Mouse (Mus musculus): ENCODE results near the gene Nkrf. TPM values are rescaled to one million over a fixed set of nuclear protein-coding genes. Genes with fewer than 3 reads are reported as not detected.

Gene Nkrf
- 7.9 and 8.4 TPM in 2 replicates for polyA plus RNA-seq (2014; fragmentation: Nextera tagmentation; extraction: Ambion mirVana)

DNA sequence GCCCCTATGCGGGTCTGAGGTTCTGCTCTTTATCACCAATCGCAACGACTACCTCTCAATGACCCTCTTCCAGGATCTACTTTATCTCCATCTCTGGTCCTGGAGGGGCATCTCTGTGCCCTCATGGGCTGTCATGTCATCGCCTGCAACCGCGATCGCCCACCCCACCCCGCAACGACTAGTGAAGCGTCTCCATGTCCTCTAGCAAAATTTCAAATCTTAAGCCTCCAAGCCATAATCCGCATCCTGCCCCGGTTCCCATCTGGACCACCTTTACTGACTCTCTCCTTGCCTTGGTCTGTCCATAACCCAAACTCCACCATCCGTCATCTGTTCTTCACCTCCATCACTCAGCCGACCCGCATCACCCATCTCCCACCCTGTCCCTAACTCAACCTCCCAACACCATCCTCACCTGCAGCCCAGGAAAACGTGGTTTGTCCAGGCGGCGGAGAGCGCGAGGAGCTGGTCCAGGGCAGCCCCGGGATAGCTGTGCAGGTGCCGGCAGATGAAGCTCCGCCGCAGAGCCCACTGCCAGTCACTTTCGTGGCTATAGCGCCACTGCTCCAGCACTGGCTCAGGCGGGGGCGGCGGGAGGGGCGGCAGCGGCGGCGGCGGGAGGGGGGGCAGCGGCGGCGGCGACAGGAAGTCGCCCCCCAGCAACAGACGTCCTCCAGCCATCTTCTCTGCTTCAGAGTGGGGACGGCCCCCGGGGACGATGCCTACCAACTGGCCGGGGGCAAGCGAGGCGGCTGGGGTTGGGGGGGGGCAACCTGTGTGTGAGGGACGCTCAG, at the start of gene Nkrf:
Nkrf (minus strand) TSS at position 579 of the 794 bp plus-strand sequence.
- Histone ChIP-seq H3K36me3 (ENCODE audit: control insufficient read depth, insufficient read depth, low read length) (no peaks in the 10 kb centered on the region), H3K9ac (ENCODE audit: low read depth, low read length) (peak within 1 kb of the TSS; percentile 68), H3K4me2 (replicated peaks; ENCODE audit: low read depth, low read length) (peak within 1 kb of the TSS; percentile 47), H3K9me3 (ENCODE audit: control insufficient read depth, low read length) (no peaks in the 10 kb centered on the region), H3K27me3 (ENCODE audit: control insufficient read depth, insufficient read depth, low read length) (no peaks in the 10 kb centered on the region), H3K4me3 (ENCODE audit: low read depth, low read length) (peak within 1 kb of the TSS; percentile 54), H3K4me1 (replicated peaks; ENCODE audit: control insufficient read depth, insufficient read depth, low read length) (no peaks in the 10 kb centered on the region), H3K27ac (ENCODE audit: low read depth, low read length) (peak within 1 kb of the TSS; percentile 78)
- ATAC-seq (ENCODE audit: low FRiP score) = peak; percentile 77
- WGBS = 26% methylated on average over 28 of the region's 47 CpGs
- DNase-seq (ENCODE audit: low spot score) = peak; percentile 37

DNA sequence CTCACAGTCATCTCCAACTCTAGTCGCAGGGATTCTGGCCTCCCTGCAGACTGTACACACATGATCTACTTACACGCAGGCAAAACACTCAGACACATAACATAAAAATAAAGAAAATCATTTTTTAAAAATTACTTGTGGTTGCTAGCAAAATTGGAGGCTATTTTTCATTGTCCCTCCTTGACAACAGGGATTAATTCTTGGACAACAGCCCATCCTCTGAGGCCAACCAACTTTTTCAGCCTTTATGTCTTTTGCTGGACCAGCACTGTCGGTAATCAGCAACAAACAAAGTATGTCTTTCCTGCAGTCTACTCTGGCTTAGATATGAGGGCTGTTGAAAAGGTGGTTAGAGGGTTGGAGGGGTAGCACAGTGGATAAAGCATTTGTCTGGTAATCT, 38.4 kb upstream of the Nkrf start:
- Histone ChIP-seq H3K4me1 (replicated peaks; ENCODE audit: control insufficient read depth, insufficient read depth, low read length) (no peaks in the 10 kb centered on the region), H3K4me2 (replicated peaks; ENCODE audit: low read depth, low read length) (no peak overlapping the region), H3K9me3 (ENCODE audit: control insufficient read depth, low read length) (no peaks in the 10 kb centered on the region), H3K9ac (ENCODE audit: low read depth, low read length) (no peak overlapping the region), H3K27ac (ENCODE audit: low read depth, low read length) (no peak overlapping the region), H3K27me3 (ENCODE audit: control insufficient read depth, insufficient read depth, low read length) (no peaks in the 10 kb centered on the region), H3K4me3 (ENCODE audit: low read depth, low read length) (no peak overlapping the region), H3K36me3 (ENCODE audit: control insufficient read depth, insufficient read depth, low read length) (no peaks in the 10 kb centered on the region)
- 94% methylated on average over 3 of the region's 3 CpGs for WGBS
- DNase-seq (ENCODE audit: low spot score) (no peak), ATAC-seq (ENCODE audit: low FRiP score) (no peak)

GRCm38 (mm10) chrX:36939806-36940413, 37.2 kb upstream of the Nkrf start:
- no peak for DNase-seq (ENCODE audit: low spot score)
- no peaks in the 10 kb centered on the region for H3K36me3 ChIP-seq (ENCODE audit: control insufficient read depth, insufficient read depth, low read length)
- WGBS = 83% methylated on average over 4 of the region's 4 CpGs
- H3K27ac ChIP-seq (ENCODE audit: low read depth, low read length) = no peak overlapping the region
- no peaks in the 10 kb centered on the region for H3K9me3 ChIP-seq (ENCODE audit: control insufficient read depth, low read length)
- no peak overlapping the region for H3K9ac ChIP-seq (ENCODE audit: low read depth, low read length)
- no peak overlapping the region for H3K4me3 ChIP-seq (ENCODE audit: low read depth, low read length)
- ATAC-seq (ENCODE audit: low FRiP score) = no peak
- no peak overlapping the region for H3K4me2 ChIP-seq (replicated peaks; ENCODE audit: low read depth, low read length)
- no peaks in the 10 kb centered on the region for H3K27me3 ChIP-seq (ENCODE audit: control insufficient read depth, insufficient read depth, low read length)
- H3K4me1 ChIP-seq (replicated peaks; ENCODE audit: control insufficient read depth, insufficient read depth, low read length) = no peaks in the 10 kb centered on the region

DNA sequence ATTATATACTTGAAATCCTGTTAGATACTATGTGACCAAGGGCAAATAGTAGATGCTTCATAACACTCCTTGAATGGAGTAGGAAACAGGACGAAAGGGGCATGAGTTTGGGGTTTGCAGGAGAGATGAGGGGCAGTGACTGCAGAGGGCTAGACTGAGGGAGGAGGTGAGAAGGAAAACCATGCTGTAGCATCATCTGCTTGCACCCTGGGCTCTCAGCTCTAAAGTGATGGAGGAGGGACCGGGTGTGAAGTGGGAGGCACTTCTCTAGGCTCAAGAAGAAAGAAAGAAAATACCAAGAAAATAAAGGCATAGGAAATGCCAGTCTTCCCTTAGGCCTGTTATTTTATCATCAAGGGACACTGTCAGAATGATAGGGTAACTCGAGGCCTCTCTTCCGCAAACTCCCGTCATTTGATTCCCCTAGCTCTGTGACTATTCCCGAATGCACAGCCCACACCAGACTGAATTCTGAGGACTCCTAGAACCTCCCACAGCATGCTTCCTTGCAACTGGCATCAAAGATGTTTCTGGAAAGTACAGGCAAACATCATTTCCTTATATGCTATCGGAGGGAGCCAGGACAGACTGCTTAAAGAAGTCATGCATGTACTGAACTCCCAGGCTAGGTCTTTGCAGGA, 32.7 kb upstream of the Nkrf start:
- Histone ChIP-seq H3K9ac (ENCODE audit: low read depth, low read length) (no peak overlapping the region), H3K27me3 (ENCODE audit: control insufficient read depth, insufficient read depth, low read length) (no peaks in the 10 kb centered on the region), H3K4me1 (replicated peaks; ENCODE audit: control insufficient read depth, insufficient read depth, low read length) (no peaks in the 10 kb centered on the region), H3K9me3 (ENCODE audit: control insufficient read depth, low read length) (no peaks in the 10 kb centered on the region), H3K4me3 (ENCODE audit: low read depth, low read length) (no peak overlapping the region), H3K36me3 (ENCODE audit: control insufficient read depth, insufficient read depth, low read length) (no peaks in the 10 kb centered on the region), H3K4me2 (replicated peaks; ENCODE audit: low read depth, low read length) (no peak overlapping the region), H3K27ac (ENCODE audit: low read depth, low read length) (no peak overlapping the region)
- 60% methylated on average over 7 of the region's 7 CpGs for WGBS
- DNase-seq (ENCODE audit: low spot score) (no peak), ATAC-seq (ENCODE audit: low FRiP score) (no peak)

GRCm38 (mm10) chrX:36930574-36930973, 27.9 kb upstream of the Nkrf start:
- H3K9me3 ChIP-seq (ENCODE audit: control insufficient read depth, low read length) = no peaks in the 10 kb centered on the region

GRCm38 (mm10) chrX:36929694-36930093, 27.0 kb upstream of the Nkrf start:
- Histone ChIP-seq H3K27ac (ENCODE audit: low read depth, low read length) (no peak overlapping the region), H3K4me1 (replicated peaks; ENCODE audit: control insufficient read depth, insufficient read depth, low read length) (no peaks in the 10 kb centered on the region), H3K4me2 (replicated peaks; ENCODE audit: low read depth, low read length) (no peak overlapping the region), H3K4me3 (ENCODE audit: low read depth, low read length) (no peak overlapping the region), H3K9ac (ENCODE audit: low read depth, low read length) (no peak overlapping the region), H3K27me3 (ENCODE audit: control insufficient read depth, insufficient read depth, low read length) (no peaks in the 10 kb centered on the region), H3K36me3 (ENCODE audit: control insufficient read depth, insufficient read depth, low read length) (no peaks in the 10 kb centered on the region), H3K9me3 (ENCODE audit: control insufficient read depth, low read length) (no peaks in the 10 kb centered on the region)
- no peak for ATAC-seq (ENCODE audit: low FRiP score)
- 71% methylated on average over 4 of the region's 4 CpGs for WGBS
- DNase-seq (ENCODE audit: low spot score) = no peak

More at GRCm38 (mm10) chrX:36930574-36930973, 27.9 kb upstream of the Nkrf start:
- DNase-seq (ENCODE audit: low spot score) (peak; percentile 13), ATAC-seq (ENCODE audit: low FRiP score) (no peak)
- 41% methylated on average over 1 of the region's 1 CpGs for WGBS
- Histone ChIP-seq H3K9ac (ENCODE audit: low read depth, low read length) (no peak overlapping the region), H3K27me3 (ENCODE audit: control insufficient read depth, insufficient read depth, low read length) (no peaks in the 10 kb centered on the region), H3K27ac (ENCODE audit: low read depth, low read length) (no peak overlapping the region), H3K4me3 (ENCODE audit: low read depth, low read length) (no peak overlapping the region), H3K4me1 (replicated peaks; ENCODE audit: control insufficient read depth, insufficient read depth, low read length) (no peaks in the 10 kb centered on the region), H3K4me2 (replicated peaks; ENCODE audit: low read depth, low read length) (no peak overlapping the region), H3K36me3 (ENCODE audit: control insufficient read depth, insufficient read depth, low read length) (no peaks in the 10 kb centered on the region)

DNA sequence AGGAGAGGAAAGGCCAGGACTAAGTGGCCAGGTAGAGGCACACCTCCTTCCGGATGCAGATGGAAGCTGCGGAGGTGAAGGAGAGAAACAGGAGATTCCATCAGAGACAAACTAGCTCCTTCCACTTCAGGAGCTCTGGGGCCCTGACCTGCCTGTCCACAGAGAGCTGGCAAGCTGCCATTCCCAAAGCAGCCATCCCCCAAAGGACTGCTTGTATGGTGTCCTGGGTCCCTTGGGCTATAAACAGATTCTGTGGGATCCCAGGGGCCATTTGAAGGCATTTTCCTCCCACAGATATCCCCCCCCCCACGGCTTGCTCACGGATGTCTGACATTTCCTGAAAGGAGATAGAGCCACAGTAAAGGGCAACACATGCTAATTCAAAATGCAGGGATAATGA, 26.1 kb upstream of the Nkrf start:
- no peaks in the 10 kb centered on the region for H3K4me1 ChIP-seq (replicated peaks; ENCODE audit: control insufficient read depth, insufficient read depth, low read length)
- 88% methylated on average over 4 of the region's 4 CpGs for WGBS
- no peaks in the 10 kb centered on the region for H3K36me3 ChIP-seq (ENCODE audit: control insufficient read depth, insufficient read depth, low read length)
- H3K4me2 ChIP-seq (replicated peaks; ENCODE audit: low read depth, low read length) = no peak overlapping the region
- H3K27me3 ChIP-seq (ENCODE audit: control insufficient read depth, insufficient read depth, low read length) = no peaks in the 10 kb centered on the region
- H3K4me3 ChIP-seq (ENCODE audit: low read depth, low read length) = no peak overlapping the region
- DNase-seq (ENCODE audit: low spot score) (no peak), ATAC-seq (ENCODE audit: low FRiP score) (no peak)
- no peak overlapping the region for H3K27ac ChIP-seq (ENCODE audit: low read depth, low read length)
- no peak overlapping the region for H3K9ac ChIP-seq (ENCODE audit: low read depth, low read length)
- H3K9me3 ChIP-seq (ENCODE audit: control insufficient read depth, low read length) = no peaks in the 10 kb centered on the region

- WGBS = 89% methylated on average over 4 of the region's 4 CpGs
- ATAC-seq (ENCODE audit: low FRiP score) (no peak), DNase-seq (ENCODE audit: low spot score) (no peak)
- Histone ChIP-seq H3K4me3 (ENCODE audit: low read depth, low read length) (no peak overlapping the region), H3K9ac (ENCODE audit: low read depth, low read length) (no peak overlapping the region), H3K4me1 (replicated peaks; ENCODE audit: control insufficient read depth, insufficient read depth, low read length) (no peaks in the 10 kb centered on the region), H3K4me2 (replicated peaks; ENCODE audit: low read depth, low read length) (no peak overlapping the region), H3K27ac (ENCODE audit: low read depth, low read length) (no peak overlapping the region), H3K36me3 (ENCODE audit: control insufficient read depth, insufficient read depth, low read length) (no peaks in the 10 kb centered on the region), H3K9me3 (ENCODE audit: control insufficient read depth, low read length) (no peaks in the 10 kb centered on the region), H3K27me3 (ENCODE audit: control insufficient read depth, insufficient read depth, low read length) (no peaks in the 10 kb centered on the region)
Measured at GRCm38 (mm10) chrX:36921346-36921745, 18.6 kb upstream of the Nkrf start.
